Mouse (Mus musculus): ENCODE measurements around the gene Dpf1.

DNA sequence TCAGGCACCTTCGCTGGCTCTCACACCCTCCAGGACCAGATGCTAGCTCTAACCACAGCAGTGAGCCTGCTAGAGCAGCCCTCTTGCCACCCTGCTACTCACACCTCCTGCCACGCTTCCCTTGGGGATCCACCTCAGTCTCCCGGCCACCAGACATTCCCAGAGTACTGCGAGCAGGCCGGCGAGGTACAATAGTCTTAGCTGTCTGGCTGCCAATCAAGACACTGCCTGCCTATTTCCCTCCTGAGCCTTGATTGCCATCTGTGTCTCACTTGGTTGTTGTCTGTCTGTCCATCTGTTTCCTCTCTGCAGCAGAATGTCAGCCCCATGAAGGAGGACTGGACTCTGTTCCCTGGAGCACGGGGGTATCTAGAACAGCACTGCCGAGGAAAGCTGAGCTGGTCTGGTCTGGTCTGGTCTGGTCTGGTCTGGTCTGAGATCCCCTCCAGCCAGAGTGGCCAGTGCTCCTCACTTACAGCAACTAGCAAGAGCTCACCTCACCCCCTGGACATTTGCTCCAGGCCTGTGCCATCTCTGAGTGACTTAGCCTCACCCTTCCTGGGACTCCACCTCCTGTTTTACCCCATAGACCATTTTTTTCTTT lies 38.8 kb downstream of the Dpf1 start:
- TF ChIP-seq CTCF (IDR thresholded peaks at IDR 0.05; ENCODE audit: extremely low read depth, insufficient read length, insufficient replicate concordance, low read depth, low read length) (no peak), POLR2A (IDR thresholded peaks at IDR 0.05; ENCODE audit: low read depth, low read length) (no peak)
